Mouse (Mus musculus) heart, postnatal 0 days (tissue): ENCODE measurements around the gene Kctd10.

ENCODE experiments used
- CTCF ChIP-seq: IDR thresholded peaks from 2 replicates; pipeline ENCODE4 v1.5.1; 2016; ENCODE audit warnings: antibody characterized with exemption, control low read depth, low read depth
- EP300 ChIP-seq: IDR thresholded peaks from 2 replicates; pipeline ENCODE4 v1.6.1; 2016; ENCODE audit warnings: antibody characterized with exemption, low read depth

GRCm38 (mm10) chr5:114342996-114343395 is 37.3 kb downstream of the Kctd10 start:
- no peak for TF ChIP-seq CTCF
- TF ChIP-seq EP300 = no peak
